Mouse (Mus musculus) activated CD4-positive, CD25-positive, alpha-beta regulatory T cell, adult 9 weeks (primary cell): ENCODE results near the gene Baz1a. TPM values are rescaled to one million over a fixed set of nuclear protein-coding genes. Genes with fewer than 3 reads are reported as not detected.

Experiments
- polyA plus RNA-seq: library from polyadenylated mRNA; unstranded; fragments of 100-300 nt; shearing (Covaris generic); gene quantifications from one replicate; pipeline ENCODE4 v1.2.1, GENCODE M21; 2017

The Baz1a gene
- polyA plus RNA-seq, result 16.3 TPM

GRCm38 (mm10) chr12:55013626-55014398 lies at the start of gene Baz1a:
TSS of gene Baz1a (minus strand) at chr12:55014348.

DNA sequence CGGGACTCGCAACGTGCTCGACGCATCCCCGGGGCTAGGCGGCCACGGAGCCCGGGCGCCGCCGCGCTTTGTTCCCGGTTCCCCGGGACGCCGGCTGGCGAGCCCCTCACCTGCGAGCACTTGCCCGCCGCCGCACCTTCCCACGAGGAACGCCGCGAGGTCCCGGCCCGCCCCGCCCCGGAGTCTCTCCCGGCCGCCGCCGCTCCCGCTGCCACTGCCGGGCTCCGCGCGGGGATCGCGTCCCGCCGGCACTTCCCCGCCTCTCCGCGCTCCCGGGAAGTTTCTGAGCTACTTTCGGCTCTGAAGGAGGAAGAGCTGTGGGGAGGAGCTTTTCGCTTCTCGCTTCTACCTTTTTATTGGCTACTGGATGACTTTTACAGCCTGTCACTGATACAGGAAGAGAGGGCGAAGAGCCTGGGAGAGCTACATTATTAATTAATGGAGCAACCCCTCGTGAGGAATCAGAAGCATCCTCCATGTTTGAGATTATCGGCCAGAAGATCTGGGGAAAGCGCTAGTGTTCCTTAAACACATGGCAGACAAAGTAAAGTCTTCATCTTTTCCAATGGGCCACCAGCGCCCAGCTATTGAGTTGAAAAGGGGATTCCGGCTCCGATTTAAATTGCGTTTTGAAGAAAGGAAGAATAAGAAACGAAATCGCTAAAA lies 28.0 kb downstream of the Baz1a start, which contains the start of gene Gm20403:
Gene Gm20403, minus strand, starts transcription at position 478 of the 666 bp plus-strand sequence.

GRCm38 (mm10) chr12:54862606-54863535 lies 151.3 kb downstream of the Baz1a start, which contains the start of gene Cfl2:
TSS of gene Cfl2 (minus strand) at chr12:54862877.

Other genes with a start within 250 kb of the Baz1a start
- gene Snx6, start 218.6 kb downstream of the Baz1a start, polyA plus RNA-seq, result 128 TPM
- 30.1 TPM for gene Cfl2, start 151.5 kb downstream of the Baz1a start, polyA plus RNA-seq
- gene Gm20403, start 27.8 kb downstream of the Baz1a start, polyA plus RNA-seq, result not detected
- 19.3 TPM for gene 2700097O09Rik, start 65.8 kb upstream of the Baz1a start, polyA plus RNA-seq
- gene Srp54a, start 65.9 kb upstream of the Baz1a start, polyA plus RNA-seq, result 156 TPM
- 17.2 TPM for gene Fam177a, start 110.1 kb upstream of the Baz1a start, polyA plus RNA-seq
- gene Srp54b, start 140.8 kb upstream of the Baz1a start, polyA plus RNA-seq, result 35.6 TPM
- not detected for gene 1700047I17Rik2, start 185.2 kb upstream of the Baz1a start, polyA plus RNA-seq
- 77.9 TPM for gene Srp54c, start 215.8 kb upstream of the Baz1a start, polyA plus RNA-seq